In the genomic region with DNA sequence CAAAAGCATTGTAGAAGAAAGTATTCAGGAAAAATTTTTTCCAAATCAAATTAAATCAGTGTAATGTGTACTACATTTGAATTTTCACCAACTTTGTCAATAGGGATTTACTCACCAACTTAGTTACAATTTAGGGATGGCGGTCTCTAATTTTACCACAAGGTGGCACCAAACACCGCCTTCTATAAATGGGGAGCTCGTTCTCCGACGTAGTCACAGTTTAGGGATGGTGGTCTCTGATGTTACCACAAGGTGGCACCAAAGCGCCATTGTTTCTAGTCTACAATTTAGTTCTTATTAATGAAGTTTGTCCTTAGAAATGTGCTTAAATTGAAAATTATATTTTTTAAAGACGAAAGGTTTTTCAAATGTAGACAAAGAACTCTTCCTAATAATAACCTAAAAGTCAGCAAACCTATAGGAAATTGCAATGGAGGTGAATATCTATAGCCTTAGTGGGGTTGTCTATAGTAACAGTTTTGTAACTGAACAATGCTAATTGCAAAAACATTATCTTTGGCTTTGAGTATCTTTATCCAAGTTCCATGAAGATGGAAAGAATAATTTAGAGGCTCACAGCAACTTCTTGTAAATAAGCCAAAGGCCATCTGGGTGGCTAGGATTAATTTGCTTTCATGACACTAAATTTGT, we compare ENCODE assay signal across 8 mouse cellular contexts. TPM values are rescaled to one million over a fixed set of nuclear protein-coding genes. Genes with fewer than 3 reads are reported as not detected.
DNase-seq lines count a peak whose midpoint lies in the region; ATAC-seq and TF ChIP-seq lines count a peak whose summit lies in the region.

No protein-coding gene starts in this region.

- no peaks in the 10 kb centered on the region for H3K9me3 ChIP-seq in embryonic facial prominence, embryonic 14.5 days (ENCODE audit: control insufficient read depth, low read length)
- no peaks in the 10 kb centered on the region for H3K9me3 ChIP-seq in heart, embryonic 10.5 days
- no peaks in the 10 kb centered on the region for H3K9me3 ChIP-seq in kidney, postnatal 0 days (replicated peaks; ENCODE audit: low read length)
- H3K9me3 ChIP-seq in liver, embryonic 11.5 days (ENCODE audit: control insufficient read depth, low read length), result no peaks in the 10 kb centered on the region

- peaks cover 25% of the 10 kb centered on the region for H3K36me3 ChIP-seq in embryonic facial prominence, embryonic 14.5 days (ENCODE audit: control insufficient read depth, insufficient read depth, low read length)
- peaks cover 26% of the 10 kb centered on the region for H3K36me3 ChIP-seq in heart, embryonic 10.5 days
- H3K36me3 ChIP-seq in kidney, postnatal 0 days (ENCODE audit: insufficient read depth, low read length), result peaks cover 14% of the 10 kb centered on the region
- peaks cover 6% of the 10 kb centered on the region; the same call in 1 of the 2 replicates for H3K36me3 ChIP-seq in liver, embryonic 11.5 days (ENCODE audit: control insufficient read depth, insufficient read depth, low read length)
- H3K36me3 ChIP-seq in splenic B cell, adult 2 months (ENCODE audit: control insufficient read depth, insufficient read depth, low read length, poor library complexity, severe bottlenecking), result peaks cover 3% of the 10 kb centered on the region; the same call in 1 of the 2 replicates

- H3K27me3 ChIP-seq in embryonic facial prominence, embryonic 14.5 days (replicated peaks; ENCODE audit: control insufficient read depth, insufficient read depth, low read length), result no peaks in the 10 kb centered on the region
- H3K27me3 ChIP-seq in heart, embryonic 10.5 days (ENCODE audit: insufficient read depth, poor library complexity, severe bottlenecking), result no peaks in the 10 kb centered on the region
- H3K27me3 ChIP-seq in kidney, postnatal 0 days (ENCODE audit: insufficient read depth, low read length), result no peaks in the 10 kb centered on the region
- H3K27me3 ChIP-seq in liver, embryonic 11.5 days (replicated peaks; ENCODE audit: control insufficient read depth, insufficient read depth, low read length), result no peaks in the 10 kb centered on the region
- no peaks in the 10 kb centered on the region for H3K27me3 ChIP-seq in splenic B cell, adult 2 months (ENCODE audit: control insufficient read depth, insufficient read depth, low read length, poor library complexity, severe bottlenecking)

- DNase-seq in A20 (ENCODE audit: low read depth, low spot score), result peak; percentile 83
- peak; percentile 85 to 86 for DNase-seq in adrenal gland, postnatal 36 days
- peak; percentile 93 for DNase-seq in embryonic facial prominence, embryonic 14.5 days (ENCODE audit: low spot score)
- peak; percentile 82 for DNase-seq in heart, embryonic 10.5 days (ENCODE audit: low spot score)
- DNase-seq in kidney, postnatal 0 days (ENCODE audit: low spot score), result peak; percentile 94
- DNase-seq in liver, embryonic 11.5 days (ENCODE audit: low spot score), result peak; percentile 60
- DNase-seq in naive thymus-derived CD4-positive, alpha-beta T cell, adult 2 months (ENCODE audit: low read depth), result peak; percentile 93
- DNase-seq in splenic B cell, adult 2 months (ENCODE audit: low read depth, low spot score), result peak; percentile 94

- H3K27ac ChIP-seq in embryonic facial prominence, embryonic 14.5 days (replicated peaks; ENCODE audit: low read depth, low read length), result no peak overlapping the region
- H3K27ac ChIP-seq in heart, embryonic 10.5 days, result no peak overlapping the region
- H3K27ac ChIP-seq in kidney, postnatal 0 days, result no peak overlapping the region
- no peak overlapping the region for H3K27ac ChIP-seq in liver, embryonic 11.5 days (ENCODE audit: low read depth, low read length)

- under 1% methylated on average over 7 of the region's 7 CpGs for WGBS in embryonic facial prominence, embryonic 14.5 days
- WGBS in heart, embryonic 10.5 days, result 1% methylated on average over 7 of the region's 7 CpGs
- under 1% methylated on average over 7 of the region's 7 CpGs for WGBS in kidney, postnatal 0 days
- under 1% methylated on average over 7 of the region's 7 CpGs for WGBS in liver, embryonic 11.5 days

- H3K9ac ChIP-seq in embryonic facial prominence, embryonic 14.5 days (ENCODE audit: low read depth, low read length), result no peak overlapping the region
- no peak overlapping the region for H3K9ac ChIP-seq in kidney, postnatal 0 days (ENCODE audit: low read depth, low read length)
- H3K9ac ChIP-seq in liver, embryonic 11.5 days (ENCODE audit: low read depth, low read length), result no peak overlapping the region

- peak; percentile 72 for ATAC-seq in embryonic facial prominence, embryonic 14.5 days (ENCODE audit: low read depth)
- ATAC-seq in kidney, postnatal 0 days (replicated peaks; ENCODE audit: low FRiP score, low read depth), result peak; percentile 47; the same call in 1 of the 2 replicates
- peak; percentile 52 for ATAC-seq in liver, embryonic 11.5 days (replicated peaks; ENCODE audit: low FRiP score)

- no peaks in the 10 kb centered on the region for H3K4me1 ChIP-seq in embryonic facial prominence, embryonic 14.5 days (ENCODE audit: control insufficient read depth, insufficient read depth, low read length)
- no peaks in the 10 kb centered on the region for H3K4me1 ChIP-seq in heart, embryonic 10.5 days
- no peaks in the 10 kb centered on the region for H3K4me1 ChIP-seq in kidney, postnatal 0 days (replicated peaks; ENCODE audit: insufficient read depth, low read length)
- H3K4me1 ChIP-seq in liver, embryonic 11.5 days (replicated peaks; ENCODE audit: control insufficient read depth, insufficient read depth, low read length), result no peaks in the 10 kb centered on the region

- H3K4me3 ChIP-seq in embryonic facial prominence, embryonic 14.5 days (ENCODE audit: low read depth, low read length), result no peak overlapping the region
- H3K4me3 ChIP-seq in heart, embryonic 10.5 days, result no peak overlapping the region
- H3K4me3 ChIP-seq in kidney, postnatal 0 days (replicated peaks; ENCODE audit: low read depth, low read length), result no peak overlapping the region
- H3K4me3 ChIP-seq in liver, embryonic 11.5 days (ENCODE audit: low read depth, low read length), result no peak overlapping the region

- TF ChIP-seq CTCF in kidney, postnatal 0 days (IDR thresholded peaks at IDR 0.05; ENCODE audit: low read depth), result peak; percentile 100

- H3K4me2 ChIP-seq in embryonic facial prominence, embryonic 14.5 days (ENCODE audit: low read depth, low read length), result no peak overlapping the region
- H3K4me2 ChIP-seq in kidney, postnatal 0 days (ENCODE audit: low read length), result no peak overlapping the region
- H3K4me2 ChIP-seq in liver, embryonic 11.5 days, result no peak overlapping the region

RNA-seq across cellular contexts. Expression of gene Lgr4, which starts 13.2 kb away (rescaled TPM):
- total RNA-seq in adrenal gland, postnatal 36 days (2021), result 100 to 1,000 TPM; 148 to 223 TPM
- polyA plus RNA-seq in embryonic facial prominence, embryonic 14.5 days (2014; fragmentation: Nextera tagmentation; extraction: Ambion mirVana), result 24.6 and 25.0 TPM in 2 replicates
- polyA plus RNA-seq in heart, embryonic 10.5 days (2016; fragmentation: Nextera tagmentation; extraction: Ambion mirVana), result 10.2 and 12.7 TPM in 2 replicates
- polyA plus RNA-seq in kidney, postnatal 0 days (2015; fragmentation: Nextera tagmentation; extraction: Ambion mirVana), result 43.8 and 47.8 TPM in 2 replicates
- 9.5 and 10.0 TPM in 2 replicates for polyA plus RNA-seq in liver, embryonic 11.5 days (2014; fragmentation: Nextera tagmentation; extraction: Ambion mirVana)

RNA-seq across cellular contexts. Expression of gene Lin7c, which starts 13.6 kb away (rescaled TPM):
- total RNA-seq in adrenal gland, postnatal 36 days (2021), result 10 to 100 TPM; 93.3 to 93.8 TPM
- polyA plus RNA-seq in embryonic facial prominence, embryonic 14.5 days (2014; fragmentation: Nextera tagmentation; extraction: Ambion mirVana), result 61.9 and 62.6 TPM in 2 replicates
- 50.8 and 54.3 TPM in 2 replicates for polyA plus RNA-seq in heart, embryonic 10.5 days (2016; fragmentation: Nextera tagmentation; extraction: Ambion mirVana)
- 57.1 and 58.7 TPM in 2 replicates for polyA plus RNA-seq in kidney, postnatal 0 days (2015; fragmentation: Nextera tagmentation; extraction: Ambion mirVana)
- 44.4 and 53.4 TPM in 2 replicates for polyA plus RNA-seq in liver, embryonic 11.5 days (2014; fragmentation: Nextera tagmentation; extraction: Ambion mirVana)
